Mouse (Mus musculus): ENCODE results near the gene Doc2b. TPM values are rescaled to one million over a fixed set of nuclear protein-coding genes. Genes with fewer than 3 reads are reported as not detected.

The Doc2b gene
- polyA plus RNA-seq (2015; fragmentation: Nextera tagmentation; extraction: Ambion mirVana): 2.5 and 2.8 TPM in 2 replicates

- H3K36me3 ChIP-seq: no peaks in the 10 kb centered on the region
- H3K27ac ChIP-seq (replicated peaks): no peak within 1 kb of the TSS
- H3K27me3 ChIP-seq (replicated peaks): peaks cover 49% of the 10 kb centered on the region
- 4% methylated on average over 28 of the region's 37 CpGs for WGBS
- H3K9ac ChIP-seq (replicated peaks): peak within 1 kb of the TSS; percentile 56
- ATAC-seq (ENCODE audit: low FRiP score): peak; percentile 88
- H3K4me1 ChIP-seq: peaks cover 19% of the 10 kb centered on the region
- H3K4me3 ChIP-seq (replicated peaks): peak within 1 kb of the TSS; percentile 52
- peak within 1 kb of the TSS; percentile 73 for H3K4me2 ChIP-seq
- no peaks in the 10 kb centered on the region for H3K9me3 ChIP-seq (replicated peaks)
Observed at GRCm38 (mm10) chr11:75796029-75796445, at the start of gene Doc2b. Doc2b (minus strand) TSS chr11:75796049.

- no peaks in the 10 kb centered on the region for H3K9me3 ChIP-seq (replicated peaks)
- no peak overlapping the region for H3K27ac ChIP-seq (replicated peaks)
- no peaks in the 10 kb centered on the region for H3K36me3 ChIP-seq
- H3K4me1 ChIP-seq: peaks cover 24% of the 10 kb centered on the region; the same call in 1 of the 2 replicates
- 85% methylated on average over 4 of the region's 4 CpGs for WGBS
- H3K9ac ChIP-seq (replicated peaks): no peak overlapping the region
- no peak for ATAC-seq (ENCODE audit: low FRiP score)
- no peak overlapping the region for H3K4me3 ChIP-seq (replicated peaks)
- H3K4me2 ChIP-seq: no peak overlapping the region
- H3K27me3 ChIP-seq (replicated peaks): no peaks in the 10 kb centered on the region
Observed at GRCm38 (mm10) chr11:75842904-75843619, 47.2 kb upstream of the Doc2b start.

GRCm38 (mm10) chr11:75841503-75841902 lies 45.7 kb upstream of the Doc2b start:
- 78% methylated on average over 3 of the region's 3 CpGs for WGBS
- Histone ChIP-seq H3K36me3 (no peaks in the 10 kb centered on the region), H3K27ac (replicated peaks) (no peak overlapping the region), H3K9me3 (replicated peaks) (no peaks in the 10 kb centered on the region), H3K4me2 (no peak overlapping the region), H3K27me3 (replicated peaks) (no peaks in the 10 kb centered on the region), H3K9ac (replicated peaks) (no peak overlapping the region), H3K4me1 (peaks cover 21% of the 10 kb centered on the region; the same call in 1 of the 2 replicates), H3K4me3 (replicated peaks) (no peak overlapping the region)
- no peak for ATAC-seq (ENCODE audit: low FRiP score)

- no peaks in the 10 kb centered on the region for H3K27me3 ChIP-seq (replicated peaks)
- no peak for ATAC-seq (ENCODE audit: low FRiP score)
- 73% methylated on average over 12 of the region's 12 CpGs for WGBS
Observed at GRCm38 (mm10) chr11:75839536-75840430, 43.9 kb upstream of the Doc2b start.

GRCm38 (mm10) chr11:75838861-75839426 lies 43.1 kb upstream of the Doc2b start:
- H3K9ac ChIP-seq (replicated peaks): no peak overlapping the region
- no peak overlapping the region for H3K4me2 ChIP-seq
- no peak overlapping the region for H3K27ac ChIP-seq (replicated peaks)
- ATAC-seq (ENCODE audit: low FRiP score): no peak
- no peak overlapping the region for H3K4me3 ChIP-seq (replicated peaks)
- H3K9me3 ChIP-seq (replicated peaks): no peaks in the 10 kb centered on the region
- H3K27me3 ChIP-seq (replicated peaks): no peaks in the 10 kb centered on the region
- 72% methylated on average over 10 of the region's 10 CpGs for WGBS
- H3K36me3 ChIP-seq: no peaks in the 10 kb centered on the region
- peaks cover 14% of the 10 kb centered on the region; the same call in 1 of the 2 replicates for H3K4me1 ChIP-seq

More at GRCm38 (mm10) chr11:75839536-75840430, 43.9 kb upstream of the Doc2b start:
- Histone ChIP-seq H3K36me3 (no peaks in the 10 kb centered on the region), H3K4me2 (no peak overlapping the region), H3K27ac (replicated peaks) (no peak overlapping the region), H3K9ac (replicated peaks) (no peak overlapping the region), H3K4me3 (replicated peaks) (no peak overlapping the region), H3K9me3 (replicated peaks) (no peaks in the 10 kb centered on the region), H3K4me1 (peaks cover 14% of the 10 kb centered on the region; the same call in 1 of the 2 replicates)

GRCm38 (mm10) chr11:75836240-75836610 lies 40.4 kb upstream of the Doc2b start:
- 67% methylated on average over 11 of the region's 11 CpGs for WGBS
- no peaks in the 10 kb centered on the region for H3K9me3 ChIP-seq (replicated peaks)
- H3K36me3 ChIP-seq: no peaks in the 10 kb centered on the region

GRCm38 (mm10) chr11:75835587-75836239 lies 39.9 kb upstream of the Doc2b start:
- Histone ChIP-seq H3K4me1 (0 out of 2 replicates have a peak, but pooled peaks cover 9% of the 10 kb centered on the region), H3K4me3 (replicated peaks) (no peak overlapping the region), H3K27me3 (replicated peaks) (no peaks in the 10 kb centered on the region), H3K27ac (replicated peaks) (no peak overlapping the region), H3K9ac (replicated peaks) (no peak overlapping the region), H3K9me3 (replicated peaks) (no peaks in the 10 kb centered on the region), H3K36me3 (no peaks in the 10 kb centered on the region), H3K4me2 (no peak overlapping the region)
- 83% methylated on average over 11 of the region's 11 CpGs for WGBS
- no peak for ATAC-seq (ENCODE audit: low FRiP score)

More at GRCm38 (mm10) chr11:75836240-75836610, 40.4 kb upstream of the Doc2b start:
- ATAC-seq (ENCODE audit: low FRiP score): no peak
- H3K27me3 ChIP-seq (replicated peaks): no peaks in the 10 kb centered on the region
- H3K4me2 ChIP-seq: no peak overlapping the region
- no peak overlapping the region for H3K9ac ChIP-seq (replicated peaks)
- 0 out of 2 replicates have a peak, but pooled peaks cover 9% of the 10 kb centered on the region for H3K4me1 ChIP-seq
- H3K27ac ChIP-seq (replicated peaks): no peak overlapping the region
- H3K4me3 ChIP-seq (replicated peaks): no peak overlapping the region

GRCm38 (mm10) chr11:75833081-75833480 lies 37.2 kb upstream of the Doc2b start:
- WGBS: 86% methylated on average over 6 of the region's 6 CpGs
- Histone ChIP-seq H3K4me1 (no peaks in the 10 kb centered on the region), H3K4me2 (no peak overlapping the region), H3K27ac (replicated peaks) (no peak overlapping the region), H3K27me3 (replicated peaks) (no peaks in the 10 kb centered on the region), H3K9ac (replicated peaks) (no peak overlapping the region), H3K9me3 (replicated peaks) (no peaks in the 10 kb centered on the region), H3K4me3 (replicated peaks) (no peak overlapping the region), H3K36me3 (no peaks in the 10 kb centered on the region)
- ATAC-seq (ENCODE audit: low FRiP score): no peak

GRCm38 (mm10) chr11:75830386-75830785 lies 34.5 kb upstream of the Doc2b start:
- no peak overlapping the region for H3K27ac ChIP-seq (replicated peaks)
- H3K4me1 ChIP-seq: no peaks in the 10 kb centered on the region
- no peaks in the 10 kb centered on the region for H3K9me3 ChIP-seq (replicated peaks)
- 93% methylated on average over 3 of the region's 3 CpGs for WGBS
- H3K4me2 ChIP-seq: no peak overlapping the region
- H3K36me3 ChIP-seq: no peaks in the 10 kb centered on the region
- H3K27me3 ChIP-seq (replicated peaks): no peaks in the 10 kb centered on the region
- H3K9ac ChIP-seq (replicated peaks): no peak overlapping the region
- ATAC-seq (ENCODE audit: low FRiP score): no peak
- H3K4me3 ChIP-seq (replicated peaks): no peak overlapping the region

- no peak for ATAC-seq (ENCODE audit: low FRiP score)
- H3K27ac ChIP-seq (replicated peaks): no peak overlapping the region
- no peaks in the 10 kb centered on the region for H3K9me3 ChIP-seq (replicated peaks)
- no peaks in the 10 kb centered on the region for H3K36me3 ChIP-seq
- H3K27me3 ChIP-seq (replicated peaks): no peaks in the 10 kb centered on the region
- WGBS: 78% methylated on average over 8 of the region's 8 CpGs
- H3K4me3 ChIP-seq (replicated peaks): no peak overlapping the region
- no peak overlapping the region for H3K4me2 ChIP-seq
- no peak overlapping the region for H3K9ac ChIP-seq (replicated peaks)
- peaks cover 5% of the 10 kb centered on the region for H3K4me1 ChIP-seq
Observed at GRCm38 (mm10) chr11:75827414-75827813, 31.6 kb upstream of the Doc2b start.

GRCm38 (mm10) chr11:75823506-75823905 lies 27.7 kb upstream of the Doc2b start:
- H3K4me2 ChIP-seq: no peak overlapping the region
- no peak overlapping the region for H3K4me3 ChIP-seq (replicated peaks)
- H3K36me3 ChIP-seq: no peaks in the 10 kb centered on the region
- H3K4me1 ChIP-seq: peaks cover 5% of the 10 kb centered on the region
- 48% methylated on average over 7 of the region's 7 CpGs for WGBS
- H3K9me3 ChIP-seq (replicated peaks): no peaks in the 10 kb centered on the region
- no peak for ATAC-seq (ENCODE audit: low FRiP score)
- H3K27ac ChIP-seq (replicated peaks): no peak overlapping the region
- H3K27me3 ChIP-seq (replicated peaks): no peaks in the 10 kb centered on the region
- H3K9ac ChIP-seq (replicated peaks): no peak overlapping the region
